Mouse (Mus musculus): ENCODE measurements around the gene Tox3. TPM values are rescaled to one million over a fixed set of nuclear protein-coding genes. Genes with fewer than 3 reads are reported as not detected.

The Tox3 gene
- polyA plus RNA-seq, 1 experiment, result 0.60 TPM

- 82% methylated on average over 10 of the region's 10 CpGs for WGBS
- TF ChIP-seq POLR2A (IDR thresholded peaks at IDR 0.05; ENCODE audit: borderline replicate concordance, control insufficient read depth, low read depth, low read length) (no peak), CTCF (IDR thresholded peaks at IDR 0.05; ENCODE audit: control insufficient read depth, insufficient read depth, low read length) (no peak)
- no peak overlapping the region for H3K27ac ChIP-seq (ENCODE audit: control insufficient read depth, insufficient read depth, low read depth, low read length, poor library complexity)
Observed at GRCm38 (mm10) chr8:90244458-90245145, 103.5 kb downstream of the Tox3 start.

GRCm38 (mm10) chr8:90243957-90244356 is 104.2 kb downstream of the Tox3 start:
- H3K4me3 ChIP-seq (replicated peaks; ENCODE audit: control insufficient read depth, low read depth, low read length), result no peak overlapping the region
- H3K27ac ChIP-seq (ENCODE audit: control insufficient read depth, insufficient read depth, low read depth, low read length, poor library complexity), result no peak overlapping the region
- TF ChIP-seq POLR2A (IDR thresholded peaks at IDR 0.05; ENCODE audit: borderline replicate concordance, control insufficient read depth, low read depth, low read length), result no peak
- H3K4me1 ChIP-seq (ENCODE audit: control insufficient read depth, insufficient read depth, low read length), result no peaks in the 10 kb centered on the region
- WGBS, result 79% methylated on average over 5 of the region's 5 CpGs

More at GRCm38 (mm10) chr8:90244458-90245145, 103.5 kb downstream of the Tox3 start:
- Histone ChIP-seq H3K4me1 (ENCODE audit: control insufficient read depth, insufficient read depth, low read length) (no peaks in the 10 kb centered on the region), H3K4me3 (replicated peaks; ENCODE audit: control insufficient read depth, low read depth, low read length) (no peak overlapping the region)

- H3K27ac ChIP-seq (ENCODE audit: control insufficient read depth, insufficient read depth, low read depth, low read length, poor library complexity), result no peak overlapping the region
- WGBS, result 72% methylated on average over 2 of the region's 2 CpGs
- TF ChIP-seq POLR2A (IDR thresholded peaks at IDR 0.05; ENCODE audit: borderline replicate concordance, control insufficient read depth, low read depth, low read length) (no peak), CTCF (IDR thresholded peaks at IDR 0.05; ENCODE audit: control insufficient read depth, insufficient read depth, low read length) (no peak)
- H3K4me3 ChIP-seq (replicated peaks; ENCODE audit: control insufficient read depth, low read depth, low read length), result no peak overlapping the region
- no peaks in the 10 kb centered on the region for H3K4me1 ChIP-seq (ENCODE audit: control insufficient read depth, insufficient read depth, low read length)
Observed at GRCm38 (mm10) chr8:90242351-90242750, 105.8 kb downstream of the Tox3 start.

- no peak overlapping the region for H3K27ac ChIP-seq (ENCODE audit: control insufficient read depth, insufficient read depth, low read depth, low read length, poor library complexity)
- TF ChIP-seq CTCF (IDR thresholded peaks at IDR 0.05; ENCODE audit: control insufficient read depth, insufficient read depth, low read length) (no peak), POLR2A (IDR thresholded peaks at IDR 0.05; ENCODE audit: borderline replicate concordance, control insufficient read depth, low read depth, low read length) (no peak)
- WGBS, result 69% methylated on average over 4 of the region's 4 CpGs
Observed at GRCm38 (mm10) chr8:90241461-90241860, 106.7 kb downstream of the Tox3 start.

GRCm38 (mm10) chr8:90232501-90232900 is 115.6 kb downstream of the Tox3 start:
- H3K4me1 ChIP-seq (ENCODE audit: control insufficient read depth, insufficient read depth, low read length), result no peaks in the 10 kb centered on the region
- WGBS, result 77% methylated on average over 8 of the region's 8 CpGs
- no peak overlapping the region for H3K27ac ChIP-seq (ENCODE audit: control insufficient read depth, insufficient read depth, low read depth, low read length, poor library complexity)
- H3K4me3 ChIP-seq (replicated peaks; ENCODE audit: control insufficient read depth, low read depth, low read length), result no peak overlapping the region
- no peak for TF ChIP-seq POLR2A (IDR thresholded peaks at IDR 0.05; ENCODE audit: borderline replicate concordance, control insufficient read depth, low read depth, low read length)

More at GRCm38 (mm10) chr8:90241461-90241860, 106.7 kb downstream of the Tox3 start:
- Histone ChIP-seq H3K4me3 (replicated peaks; ENCODE audit: control insufficient read depth, low read depth, low read length) (no peak overlapping the region), H3K4me1 (ENCODE audit: control insufficient read depth, insufficient read depth, low read length) (no peaks in the 10 kb centered on the region)

- Histone ChIP-seq H3K27ac (ENCODE audit: control insufficient read depth, insufficient read depth, low read depth, low read length, poor library complexity) (no peak overlapping the region), H3K4me3 (replicated peaks; ENCODE audit: control insufficient read depth, low read depth, low read length) (no peak overlapping the region), H3K4me1 (ENCODE audit: control insufficient read depth, insufficient read depth, low read length) (no peaks in the 10 kb centered on the region)
- WGBS, result 46% methylated on average over 1 of the region's 1 CpGs
- TF ChIP-seq POLR2A (IDR thresholded peaks at IDR 0.05; ENCODE audit: borderline replicate concordance, control insufficient read depth, low read depth, low read length) (no peak), CTCF (IDR thresholded peaks at IDR 0.05; ENCODE audit: control insufficient read depth, insufficient read depth, low read length) (no peak)
Observed at GRCm38 (mm10) chr8:90224172-90224571, 124.0 kb downstream of the Tox3 start.

- no peak overlapping the region for H3K27ac ChIP-seq (ENCODE audit: control insufficient read depth, insufficient read depth, low read depth, low read length, poor library complexity)
- 78% methylated on average over 14 of the region's 14 CpGs for WGBS
- no peak overlapping the region for H3K4me3 ChIP-seq (replicated peaks; ENCODE audit: control insufficient read depth, low read depth, low read length)
- H3K4me1 ChIP-seq (ENCODE audit: control insufficient read depth, insufficient read depth, low read length), result no peaks in the 10 kb centered on the region
- TF ChIP-seq CTCF (IDR thresholded peaks at IDR 0.05; ENCODE audit: control insufficient read depth, insufficient read depth, low read length), result no peak
- TF ChIP-seq POLR2A (IDR thresholded peaks at IDR 0.05; ENCODE audit: borderline replicate concordance, control insufficient read depth, low read depth, low read length), result no peak
Observed at GRCm38 (mm10) chr8:90209105-90210037, 138.8 kb downstream of the Tox3 start.

Measured in bone marrow, adult 2 months (tissue).